Mouse (Mus musculus): ENCODE measurements around the gene Actrt2.

DNA sequence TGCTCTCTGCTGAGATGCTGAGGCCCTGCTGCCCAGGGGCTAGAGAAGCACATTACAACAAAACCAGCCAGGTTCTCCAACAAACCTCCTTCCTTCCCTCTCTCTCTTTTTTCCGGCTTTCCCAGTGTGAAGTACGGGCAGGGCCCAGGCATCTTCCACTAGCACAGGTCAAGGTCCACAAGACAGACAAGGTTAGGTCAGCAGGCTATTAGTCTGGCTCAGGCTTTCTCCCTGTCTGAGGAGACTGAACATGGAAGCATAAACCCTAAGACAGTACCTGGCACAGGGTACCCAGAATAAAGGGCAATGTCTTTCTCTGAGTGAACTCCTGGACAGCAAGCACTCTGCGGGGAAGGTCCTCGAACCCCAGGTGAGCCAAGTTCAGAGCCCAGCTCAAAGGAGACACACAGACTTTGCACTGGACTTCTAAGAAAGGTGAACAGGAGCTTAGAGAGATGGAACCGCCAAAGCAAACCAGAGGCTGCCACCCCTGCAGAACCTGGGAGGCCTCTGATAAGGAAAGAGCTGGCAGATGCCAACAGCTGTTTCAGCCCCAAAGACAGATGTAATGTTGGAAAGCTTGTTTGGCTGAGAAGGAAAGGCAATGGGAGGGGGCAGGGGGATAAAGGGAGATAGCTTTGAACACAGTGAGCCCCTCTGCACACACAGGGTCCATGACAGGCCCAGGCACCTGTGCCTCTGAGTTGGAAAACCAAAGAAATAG, 40.1 kb downstream of the Actrt2 start:
- no peak for TF ChIP-seq CTCF (IDR thresholded peaks at IDR 0.05; ENCODE audit: extremely low read depth, insufficient read depth, low read length)
- TF ChIP-seq POLR2A (IDR thresholded peaks at IDR 0.05; ENCODE audit: extremely low read depth, insufficient read depth, low read length), result no peak
